Mouse (Mus musculus) MEL (cell line): ENCODE measurements around the gene Rab3a. TPM values are rescaled to one million over a fixed set of nuclear protein-coding genes. Genes with fewer than 3 reads are reported as not detected.

Experiments
- DNase-seq: peaks from one replicate; pipeline ENCODE4 v3.0.0; 2011; ENCODE audit warnings: low read depth, low spot score
- H3K27ac ChIP-seq: 2 replicates; pipeline ENCODE4 v1.5.1; 2012; ENCODE audit warnings: low read depth, mild to moderate bottlenecking, control low read depth, low read length, moderate library complexity; ENCODE audit not compliant: control insufficient read depth
- H3K27me3 ChIP-seq, 2 experiments: fragments of 150-350 bp in 1 of 2; sonication (generic) in 1 of 2; 2 replicates each; pipeline ENCODE4 v1.6.1; 2012; ENCODE audit warnings: low read length in 2 of 2, mild to moderate bottlenecking in 2 of 2, improper control_type of control experiment in 1 of 2, moderate library complexity in 1 of 2; ENCODE audit not compliant: insufficient read depth in 2 of 2, control insufficient read depth in 1 of 2
- H3K36me3 ChIP-seq, 2 experiments: 2 replicates each; pipeline ENCODE4 v1.6.1; 2012 to 2014; ENCODE audit warnings: low read length in 2 of 2, improper control_type of control experiment in 1 of 2, inconsistent platforms in 1 of 2, mild to moderate bottlenecking in 1 of 2; ENCODE audit not compliant: insufficient read depth in 2 of 2, control insufficient read depth in 1 of 2
- H3K4me1 ChIP-seq, 2 experiments: fragments of 150-350 bp in 1 of 2; sonication (generic) in 1 of 2; 2 replicates each; pipeline ENCODE4 v1.6.1; 2012; ENCODE audit warnings: low read length in 2 of 2, improper control_type of control experiment in 1 of 2, mild to moderate bottlenecking in 1 of 2; ENCODE audit not compliant: insufficient read depth in 2 of 2, control insufficient read depth in 1 of 2
- H3K4me3 ChIP-seq, 2 experiments: fragments of 150-350 bp in 1 of 2; sonication (generic) in 1 of 2; 2 replicates each; pipeline ENCODE4 v1.5.1; 2012; ENCODE audit warnings: low read depth in 2 of 2, low read length in 2 of 2, mild to moderate bottlenecking in 2 of 2, moderate library complexity in 2 of 2, control low read depth in 1 of 2, improper control_type of control experiment in 1 of 2; ENCODE audit not compliant: control insufficient read depth in 1 of 2, insufficient read depth in 1 of 2
- H3K79me2 ChIP-seq: 2 replicates; pipeline ENCODE4 v1.6.1; 2012; ENCODE audit warnings: mild to moderate bottlenecking, low read length, moderate library complexity; ENCODE audit not compliant: control insufficient read depth, poor library complexity, insufficient read depth
- H3K9ac ChIP-seq: 2 replicates; pipeline ENCODE4 v1.6.1; 2012; ENCODE audit warnings: low read depth, mild to moderate bottlenecking, control low read depth, low read length, moderate library complexity; ENCODE audit not compliant: control insufficient read depth, poor library complexity, severe bottlenecking
- H3K9me3 ChIP-seq: fragments of 150-350 bp; sonication (generic); replicated peaks from 2 replicates; pipeline ENCODE4 v1.6.1; 2012; ENCODE audit warnings: mild to moderate bottlenecking, low read length, improper control_type of control experiment, moderate library complexity; ENCODE audit not compliant: insufficient read depth
- BHLHE40 ChIP-seq: IDR thresholded peaks from 2 replicates; pipeline ENCODE4 v1.6.1; 2012; ENCODE audit warnings: low read depth, mild to moderate bottlenecking, inconsistent platforms, low read length, improper control_type of control experiment, borderline replicate concordance
- CHD2 ChIP-seq: IDR thresholded peaks from 2 replicates; pipeline ENCODE4 v1.6.1; 2011; ENCODE audit warnings: low read length, improper control_type of control experiment
- CTCF ChIP-seq, 3 experiments: IDR thresholded peaks in 2 of 3; conservative IDR thresholded peaks in 1 of 3; 2 replicates each; pipeline ENCODE4 v1.5.1; 2011 to 2012; ENCODE audit warnings: low read length in 3 of 3, low read depth in 2 of 3, mild to moderate bottlenecking in 2 of 3, improper control_type of control experiment in 1 of 3, inconsistent platforms in 1 of 3, mixed read lengths in 1 of 3, moderate library complexity in 1 of 3; ENCODE audit not compliant: control insufficient read depth in 1 of 3, insufficient read depth in 1 of 3, poor library complexity in 1 of 3, severe bottlenecking in 1 of 3
- ELF1 ChIP-seq: IDR thresholded peaks from 2 replicates; pipeline ENCODE4 v1.6.1; 2014; ENCODE audit warnings: low read depth, mild to moderate bottlenecking, inconsistent platforms, low read length, improper control_type of control experiment, moderate library complexity
- EP300 ChIP-seq, 2 experiments: IDR thresholded peaks; 2 replicates each; pipeline ENCODE4 v1.6.1; 2011; ENCODE audit warnings: improper control_type of control experiment in 2 of 2, low read length in 2 of 2, low read depth in 1 of 2, mild to moderate bottlenecking in 1 of 2
- ETS1 ChIP-seq: IDR thresholded peaks from 2 replicates; pipeline ENCODE4 v1.6.1; 2012; ENCODE audit warnings: low read depth, mild to moderate bottlenecking, inconsistent platforms, low read length, improper control_type of control experiment, moderate library complexity
- GATA1 ChIP-seq: IDR thresholded peaks from 2 replicates; pipeline ENCODE4 v1.6.1; 2011; ENCODE audit warnings: low read depth, low read length, improper control_type of control experiment
- HCFC1 ChIP-seq: IDR thresholded peaks from 2 replicates; pipeline ENCODE4 v1.6.1; 2012; ENCODE audit warnings: low read depth, mild to moderate bottlenecking, inconsistent platforms, low read length, improper control_type of control experiment, moderate library complexity
- JUND ChIP-seq: IDR thresholded peaks from 2 replicates; pipeline ENCODE4 v1.6.1; 2011; ENCODE audit warnings: low read depth, mild to moderate bottlenecking, improper control_type of control experiment, low read length
- KAT2A ChIP-seq: conservative IDR thresholded peaks from 2 replicates; pipeline ENCODE4 v1.6.1; 2012; ENCODE audit warnings: low read depth, low read length, improper control_type of control experiment, inconsistent platforms
- MAX ChIP-seq: IDR thresholded peaks from 2 replicates; pipeline ENCODE4 v1.6.1; 2011; ENCODE audit warnings: low read length, improper control_type of control experiment
- MAZ ChIP-seq: IDR thresholded peaks from 2 replicates; pipeline ENCODE4 v1.6.1; 2012; ENCODE audit warnings: low read depth, mild to moderate bottlenecking, inconsistent platforms, low read length, improper control_type of control experiment
- MEF2A ChIP-seq: IDR thresholded peaks from 2 replicates; pipeline ENCODE4 v1.6.1; 2014; ENCODE audit warnings: low read depth, mild to moderate bottlenecking, inconsistent platforms, low read length, improper control_type of control experiment; ENCODE audit not compliant: poor library complexity, insufficient replicate concordance, severe bottlenecking; ENCODE audit errors: extremely low read depth
- MXI1 ChIP-seq: IDR thresholded peaks from 2 replicates; pipeline ENCODE4 v1.6.1; 2011; ENCODE audit warnings: mild to moderate bottlenecking, low read depth, low read length, improper control_type of control experiment
- MYB ChIP-seq: IDR thresholded peaks from 2 replicates; pipeline ENCODE4 v1.6.1; 2011; ENCODE audit warnings: mild to moderate bottlenecking, low read depth, low read length, improper control_type of control experiment
- MYC ChIP-seq: IDR thresholded peaks from 2 replicates; pipeline ENCODE4 v1.6.1; 2011; ENCODE audit warnings: low read depth, mild to moderate bottlenecking, low read length, improper control_type of control experiment, moderate library complexity
- RAD21 ChIP-seq: IDR thresholded peaks from 2 replicates; pipeline ENCODE4 v1.6.1; 2011; ENCODE audit warnings: mild to moderate bottlenecking, low read depth, low read length, improper control_type of control experiment
- RCOR1 ChIP-seq: IDR thresholded peaks from 2 replicates; pipeline ENCODE4 v1.6.1; 2012; ENCODE audit warnings: low read depth, mild to moderate bottlenecking, inconsistent platforms, low read length, improper control_type of control experiment
- SIN3A ChIP-seq: IDR thresholded peaks from 2 replicates; pipeline ENCODE4 v1.6.1; 2012; ENCODE audit warnings: low read length, improper control_type of control experiment, inconsistent platforms
- TAL1 ChIP-seq: IDR thresholded peaks from 2 replicates; pipeline ENCODE4 v1.6.1; 2012; ENCODE audit warnings: mild to moderate bottlenecking, inconsistent platforms, low read length, moderate library complexity, mixed read lengths
- TCF12 ChIP-seq: IDR thresholded peaks from 2 replicates; pipeline ENCODE4 v1.6.1; 2014; ENCODE audit warnings: low read depth, mild to moderate bottlenecking, inconsistent platforms, low read length, improper control_type of control experiment, moderate library complexity
- UBTF ChIP-seq: IDR thresholded peaks from 2 replicates; pipeline ENCODE4 v1.6.1; 2012; ENCODE audit warnings: low read depth, mild to moderate bottlenecking, inconsistent platforms, low read length, improper control_type of control experiment, moderate library complexity, borderline replicate concordance; ENCODE audit not compliant: insufficient read depth
- USF1 ChIP-seq: IDR thresholded peaks from 2 replicates; pipeline ENCODE4 v1.6.1; 2014; ENCODE audit warnings: low read depth, mild to moderate bottlenecking, inconsistent platforms, low read length, improper control_type of control experiment, moderate library complexity
- USF2 ChIP-seq, 2 experiments: IDR thresholded peaks; 2 replicates each; pipeline ENCODE4 v1.6.1; 2011 to 2012; ENCODE audit warnings: improper control_type of control experiment in 2 of 2, low read length in 2 of 2, borderline replicate concordance in 1 of 2, inconsistent platforms in 1 of 2, low read depth in 1 of 2, mild to moderate bottlenecking in 1 of 2; ENCODE audit not compliant: insufficient read depth in 1 of 2
- ZMIZ1 ChIP-seq: IDR thresholded peaks from 2 replicates; pipeline ENCODE4 v1.6.1; 2012; ENCODE audit warnings: low read depth, mild to moderate bottlenecking, inconsistent platforms, low read length, improper control_type of control experiment, moderate library complexity
- ZNF384 ChIP-seq: IDR thresholded peaks from 2 replicates; pipeline ENCODE4 v1.6.1; 2012; ENCODE audit warnings: low read depth, mild to moderate bottlenecking, inconsistent platforms, low read length, improper control_type of control experiment
- polyA plus RNA-seq, 2 experiments: library from polyadenylated mRNA; stranded (reverse) in 1 of 2; unstranded in 1 of 2; fragments of >175 nt in 1 of 2; fragments of >200 nt in 1 of 2; gene quantifications; 2 replicates each; pipeline versions ENCODE4 v1.2.1 to v1.2.4; 2012; ENCODE audit warnings: low replicate concordance in 2 of 2, low read depth in 1 of 2; ENCODE audit not compliant: insufficient read length in 2 of 2, insufficient read depth in 1 of 2, missing spikeins in 1 of 2
- total RNA-seq: library from RNA; depleted of rRNA; stranded (reverse); fragments of 300-350 nt; gene quantifications from 2 replicates; pipeline ENCODE4 v1.2.3, GENCODE M21; 2012

Rab3a gene
- total and polyA plus RNA-seq, 3 experiments: 1.8 to 5.6 TPM; not detected in 1

DNA sequence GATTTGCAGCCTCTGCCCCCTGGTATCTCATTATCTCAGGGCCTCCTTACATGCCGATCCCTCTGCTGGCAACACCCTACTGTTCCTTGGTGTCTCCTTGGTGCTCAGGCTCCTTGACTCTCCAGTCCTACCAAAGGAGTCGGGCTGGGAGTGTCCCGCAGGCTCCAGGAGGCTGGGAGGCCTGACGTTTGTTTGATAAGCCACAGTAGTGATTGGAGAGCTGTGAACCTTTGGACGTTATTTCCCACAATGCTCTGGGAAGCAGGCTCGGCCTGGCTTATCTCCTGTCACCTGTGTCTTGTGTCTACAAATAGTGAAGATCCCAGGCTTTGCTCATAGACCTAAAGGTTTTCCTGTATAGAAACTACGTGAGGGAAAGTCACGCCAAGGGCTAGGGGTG, 9.5 kb downstream of the Rab3a start (continued):
- TF ChIP-seq CHD2 (no peak), USF1 (peak; percentile 36; the same call in 1 of the 2 replicates), RCOR1 (peak; percentile 71; the same call in 1 of the 2 replicates), ELF1 (no peak), ETS1 (peak; percentile 78), GATA1 (peak; percentile 73), MXI1 (peak; percentile 58), HCFC1 (peak; percentile 60; the same call in 1 of the 2 replicates)

GRCm38 (mm10) chr8:70764676-70765075, 10.2 kb downstream of the Rab3a start:
- H3K9ac ChIP-seq: no peak overlapping the region
- no peak for TF ChIP-seq TCF12
- TF ChIP-seq BHLHE40: no peak
- TF ChIP-seq RAD21: no peak
- no peak for TF ChIP-seq MYC
- no peak for TF ChIP-seq JUND
- no peak for TF ChIP-seq ZMIZ1
- no peak for TF ChIP-seq MEF2A
- TF ChIP-seq, all 39 proteins: peak for 0
- no peak for DNase-seq
- Histone ChIP-seq H3K79me2 (peaks cover 9% of the 10 kb centered on the region), H3K27ac (peak overlapping the region; percentile 45), H3K27me3 (no peaks in the 10 kb centered on the region), H3K9me3 (no peaks in the 10 kb centered on the region), H3K36me3 (peaks cover 0 to 23% of the 10 kb centered on the region in 2 experiments; a peak in 2 of 4 replicates), H3K4me1 (peaks cover 12 to 29% of the 10 kb centered on the region in 2 experiments), H3K4me3 (no peak overlapping the region)

DNA sequence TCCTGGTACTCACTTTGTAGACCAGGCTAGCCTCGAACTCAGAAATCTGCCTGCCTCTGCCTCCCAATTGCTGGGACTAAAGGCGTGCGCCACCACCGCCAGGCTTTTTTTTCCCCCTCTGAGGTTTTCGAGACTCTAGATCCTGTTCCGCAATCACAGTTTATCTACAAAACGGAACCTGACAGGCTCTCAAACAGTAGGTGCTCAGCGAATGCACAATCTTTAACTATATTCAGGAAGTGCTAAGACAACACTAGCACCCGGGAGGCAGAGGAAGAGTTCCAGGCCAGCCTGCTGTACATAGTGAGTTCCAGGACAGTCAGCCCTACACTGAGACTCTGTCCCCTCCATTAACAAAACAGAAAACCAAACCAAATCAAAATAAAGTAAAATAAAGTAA, 10.8 kb downstream of the Rab3a start:
- DNase-seq: peak; percentile 69
- peaks cover 3% of the 10 kb centered on the region; the same call in 1 of the 2 replicates for H3K79me2 ChIP-seq
- H3K4me1 ChIP-seq: peaks cover 12 to 26% of the 10 kb centered on the region in 2 experiments
- H3K9me3 ChIP-seq: no peaks in the 10 kb centered on the region
- no peaks in the 10 kb centered on the region for H3K27me3 ChIP-seq
- no peak overlapping the region for H3K4me3 ChIP-seq
- H3K9ac ChIP-seq: no peak overlapping the region
- peaks cover 0 to 23% of the 10 kb centered on the region in 2 experiments; a peak in 2 of 4 replicates for H3K36me3 ChIP-seq
- no peak overlapping the region for H3K27ac ChIP-seq
- TF ChIP-seq MAZ: no peak
- peak in 1 of 2 experiments; percentile 28; a peak in 1 of 4 replicates for TF ChIP-seq EP300 (IDR thresholded peaks at IDR 0.05; ENCODE audit: low read depth in 1 of 2, low read length in 2 of 2)
- TF ChIP-seq UBTF: no peak
- TF ChIP-seq ELF1: peak; percentile 74
- no peak for TF ChIP-seq TAL1
- no peak for TF ChIP-seq KAT2A
- TF ChIP-seq USF2 (IDR thresholded peaks at IDR 0.05; ENCODE audit: borderline replicate concordance in 1 of 2, insufficient read depth in 1 of 2, low read depth in 1 of 2, low read length in 2 of 2): no peak
- 0 out of 2 replicates have a peak, but pooled peaks have one; percentile 6 for TF ChIP-seq TCF12
- no peak for TF ChIP-seq CTCF (IDR thresholded peaks at IDR 0.05 in 2 of 3, conservative IDR thresholded peaks at IDR 0.05 in 1 of 3; ENCODE audit: control insufficient read depth in 1 of 3, insufficient read depth in 1 of 3, low read depth in 2 of 3, low read length in 3 of 3, poor library complexity in 1 of 3, severe bottlenecking in 1 of 3)
- TF ChIP-seq ETS1: peak; percentile 25; the same call in 1 of the 2 replicates
- peak; percentile 34 for TF ChIP-seq SIN3A
- no peak for TF ChIP-seq RAD21
- no peak for TF ChIP-seq ZMIZ1
- TF ChIP-seq MXI1: no peak
- TF ChIP-seq MYC: no peak
- peak; percentile 99 for TF ChIP-seq RCOR1
- peak; percentile 48; the same call in 1 of the 2 replicates for TF ChIP-seq GATA1
- TF ChIP-seq BHLHE40: peak; percentile 30; the same call in 1 of the 2 replicates
- no peak for TF ChIP-seq JUND
- peak; percentile 81 for TF ChIP-seq ZNF384
- TF ChIP-seq MYB: no peak
- no peak for TF ChIP-seq MAX
